Mouse (Mus musculus) kidney, embryonic 15.5 days (tissue): ENCODE measurements around the gene Cyp20a1. TPM values are rescaled to one million over a fixed set of nuclear protein-coding genes. Genes with fewer than 3 reads are reported as not detected.

Source experiments
- ATAC-seq: fragments of 200-750 bp; cut with Nextera tagmentation; replicated peaks from 2 replicates; pipeline ENCODE4 v1.8.0; 2017; ENCODE audit warnings: moderate TSS enrichment; ENCODE audit not compliant: low FRiP score
- H3K27ac ChIP-seq: fragments of 300-500 bp; sonication (generic); 2 replicates; pipeline ENCODE4 v1.5.1; 2015; ENCODE audit warnings: mild to moderate bottlenecking, inconsistent platforms
- H3K27me3 ChIP-seq: fragments of 300-500 bp; sonication (generic); 2 replicates; pipeline ENCODE4 v1.6.1; 2015; ENCODE audit warnings: inconsistent platforms
- H3K36me3 ChIP-seq: fragments of 300-500 bp; sonication (generic); 2 replicates; pipeline ENCODE4 v1.6.1; 2015; ENCODE audit warnings: inconsistent platforms
- H3K4me1 ChIP-seq: fragments of 300-500 bp; sonication (generic); 2 replicates; pipeline ENCODE4 v1.6.1; 2015; ENCODE audit warnings: inconsistent platforms
- H3K4me2 ChIP-seq: fragments of 300-500 bp; sonication (generic); 2 replicates; pipeline ENCODE4 v1.6.1; 2015; ENCODE audit warnings: moderate library complexity, mild to moderate bottlenecking, inconsistent platforms
- H3K4me3 ChIP-seq: fragments of 300-500 bp; sonication (generic); replicated peaks from 2 replicates; pipeline ENCODE4 v1.5.1; 2015; ENCODE audit warnings: mild to moderate bottlenecking, inconsistent platforms
- H3K9ac ChIP-seq: fragments of 300-500 bp; sonication (generic); 2 replicates; pipeline ENCODE4 v1.6.1; 2015; ENCODE audit warnings: mild to moderate bottlenecking, inconsistent platforms
- H3K9me3 ChIP-seq: fragments of 300-500 bp; sonication (generic); replicated peaks from 2 replicates; pipeline ENCODE4 v1.6.1; 2016; ENCODE audit warnings: inconsistent platforms
- WGBS: fragments of 180-500 bp; shearing (Covaris S2); methylation state at CpG from one replicate; pipeline ENCODE4 v1.1.7; 2015; ENCODE audit warnings: mixed read lengths; 5-methylcytosine and 5-hydroxymethylcytosine counted together
- polyA plus RNA-seq: library from polyadenylated mRNA; unstranded; fragments of >200 nt; fragmentation: Nextera tagmentation; extraction: Ambion mirVana; gene quantifications from 2 replicates; pipeline ENCODE4 v1.2.1, GENCODE M21; 2015

The Cyp20a1 gene
- polyA plus RNA-seq: 34.1 and 36.3 TPM in 2 replicates

DNA sequence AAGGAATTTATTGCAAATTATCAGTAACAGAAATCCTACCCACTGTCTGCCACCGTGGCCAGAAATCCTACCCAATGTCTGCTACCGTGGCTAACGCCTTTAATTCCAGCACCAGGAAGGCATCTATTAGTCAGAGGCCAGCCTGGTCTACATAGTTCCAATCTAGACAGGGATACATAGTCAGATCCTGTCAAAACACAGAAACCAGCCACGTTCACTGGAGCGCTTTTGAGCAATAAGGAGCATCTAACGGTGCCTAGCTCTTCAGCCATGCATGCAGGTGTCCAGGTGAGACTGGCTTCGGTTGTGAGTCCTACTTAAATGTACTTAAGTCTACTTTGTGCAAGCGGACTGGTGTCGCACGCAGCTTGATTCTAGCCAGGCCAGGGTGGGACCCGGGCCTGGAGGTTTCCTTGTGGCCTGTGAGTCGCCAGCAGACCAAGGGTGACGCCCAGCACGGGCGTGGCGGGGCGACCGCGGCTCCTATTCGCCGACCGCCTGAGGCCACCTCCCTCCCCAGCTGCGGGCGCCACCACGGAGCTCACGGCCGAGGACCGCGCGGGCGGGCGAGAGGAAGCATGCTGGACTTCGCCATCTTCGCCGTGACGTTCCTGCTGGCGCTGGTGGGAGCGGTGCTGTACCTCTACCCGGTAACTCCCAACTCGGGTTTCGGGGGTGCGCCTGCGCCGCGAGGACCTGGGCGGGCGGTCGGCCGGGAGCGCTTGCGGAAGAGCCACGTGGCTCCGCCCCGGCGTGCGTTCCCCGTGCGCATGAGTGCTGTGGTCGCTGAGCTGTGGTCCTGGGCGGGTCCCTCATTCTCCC lies at the start of gene Cyp20a1:
Cyp20a1 (plus strand) TSS at position 516 of the 822 bp plus-strand sequence.
- H3K4me2 ChIP-seq: peak within 1 kb of the TSS; percentile 74
- peak within 1 kb of the TSS; percentile 97 for H3K27ac ChIP-seq
- H3K9me3 ChIP-seq: no peaks in the 10 kb centered on the region; the same call in 1 of the 2 replicates
- peak within 1 kb of the TSS; percentile 70 for H3K4me3 ChIP-seq
- peaks cover 15% of the 10 kb centered on the region for H3K4me1 ChIP-seq
- H3K36me3 ChIP-seq: peaks cover 9% of the 10 kb centered on the region
- H3K9ac ChIP-seq: peak within 1 kb of the TSS; percentile 69
- H3K27me3 ChIP-seq: no peaks in the 10 kb centered on the region
- ATAC-seq: peak; percentile 99
- 1% methylated on average over 60 of the region's 60 CpGs for WGBS

- H3K4me3 ChIP-seq: no peak overlapping the region
- no peak overlapping the region for H3K4me2 ChIP-seq
- H3K27me3 ChIP-seq: no peaks in the 10 kb centered on the region
- ATAC-seq: no peak
- no peak overlapping the region for H3K27ac ChIP-seq
- no peaks in the 10 kb centered on the region for H3K4me1 ChIP-seq
- no peak overlapping the region for H3K9ac ChIP-seq
- H3K9me3 ChIP-seq: no peaks in the 10 kb centered on the region
- WGBS: 74% methylated on average over 1 of the region's 1 CpGs
- peaks cover 65% of the 10 kb centered on the region for H3K36me3 ChIP-seq
Measured at GRCm38 (mm10) chr1:60293921-60294320, 49.2 kb upstream of the Cyp20a1 start.

DNA sequence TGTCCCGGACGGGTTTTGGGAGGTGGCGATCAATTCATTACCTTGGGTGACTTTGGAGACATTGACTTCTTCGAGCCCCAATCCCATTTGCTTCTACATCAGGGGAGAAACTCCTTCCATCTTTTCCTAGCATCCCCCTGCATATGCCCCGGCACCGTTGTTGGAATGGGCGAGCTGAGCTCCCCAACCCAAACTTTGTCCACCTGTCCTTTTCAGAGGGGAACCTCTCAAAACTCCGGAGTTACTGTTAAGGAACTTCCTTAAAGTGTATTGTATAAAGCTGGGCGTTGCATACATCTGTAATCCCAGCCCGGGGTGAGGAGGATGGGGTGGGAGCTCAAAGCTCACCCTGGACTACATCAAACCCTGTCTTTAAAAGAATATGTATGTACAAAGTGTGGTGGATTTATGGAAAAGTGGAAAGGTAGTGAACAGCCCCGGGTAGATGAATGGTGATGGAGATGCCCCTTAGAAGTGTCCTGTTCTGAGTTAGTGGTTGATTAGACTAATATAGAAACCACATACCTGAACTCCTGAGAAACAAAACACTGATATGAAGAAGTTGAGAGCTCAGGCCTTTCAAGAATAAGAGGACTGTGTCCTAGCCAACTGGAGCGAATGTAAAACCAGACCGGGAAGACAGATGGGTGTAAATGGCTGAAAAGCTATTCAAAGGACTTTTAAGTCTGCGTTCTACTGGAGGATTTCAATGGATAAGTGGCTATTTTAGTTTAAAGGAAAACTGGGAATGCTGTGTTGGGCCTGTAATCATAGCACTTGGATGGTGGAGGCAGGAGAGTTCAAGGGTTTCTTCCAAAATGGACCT lies 720 bp downstream of the Cyp20a1 start:
- Histone ChIP-seq H3K4me2 (peak overlapping the region; percentile 74), H3K27me3 (no peaks in the 10 kb centered on the region), H3K4me3 (peak overlapping the region; percentile 70), H3K27ac (peak overlapping the region; percentile 97), H3K9me3 (no peaks in the 10 kb centered on the region; the same call in 1 of the 2 replicates), H3K9ac (peak overlapping the region; percentile 69), H3K36me3 (peaks cover 5% of the 10 kb centered on the region), H3K4me1 (peaks cover 15% of the 10 kb centered on the region)
- peak; percentile 20 for ATAC-seq
- 14% methylated on average over 14 of the region's 14 CpGs for WGBS

DNA sequence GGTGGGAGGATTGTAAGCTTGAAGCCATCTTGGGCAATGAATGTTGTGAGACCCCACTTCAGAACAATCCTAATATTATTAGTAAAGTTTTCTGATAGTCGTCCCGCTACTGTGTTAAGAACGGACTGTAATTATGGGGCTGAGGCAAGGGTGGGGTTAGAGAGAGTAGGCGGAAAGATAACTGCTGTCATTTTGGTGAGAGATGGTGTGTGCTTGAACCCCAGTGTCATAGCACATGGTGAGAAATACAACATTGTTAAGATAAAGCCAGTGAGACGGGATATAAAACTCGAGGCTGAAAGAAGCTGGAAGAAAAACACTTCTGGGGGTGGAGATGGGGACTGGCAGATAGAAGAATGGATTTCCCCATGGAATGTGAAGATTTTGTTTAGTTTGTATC lies 1.5 kb downstream of the Cyp20a1 start:
- Histone ChIP-seq H3K27me3 (no peaks in the 10 kb centered on the region), H3K4me2 (peak overlapping the region; percentile 74; the same call in 1 of the 2 replicates), H3K4me1 (peaks cover 15% of the 10 kb centered on the region), H3K9ac (no peak overlapping the region), H3K4me3 (no peak overlapping the region), H3K36me3 (peaks cover 5% of the 10 kb centered on the region), H3K9me3 (peaks cover 6% of the 10 kb centered on the region), H3K27ac (no peak overlapping the region)
- WGBS: 74% methylated on average over 6 of the region's 6 CpGs
- no peak for ATAC-seq

GRCm38 (mm10) chr1:60345712-60346111 lies 2.6 kb downstream of the Cyp20a1 start:
- Histone ChIP-seq H3K4me3 (no peak overlapping the region), H3K4me2 (no peak overlapping the region), H3K9ac (no peak overlapping the region), H3K4me1 (peaks cover 15% of the 10 kb centered on the region), H3K9me3 (peaks cover 10% of the 10 kb centered on the region), H3K36me3 (peaks cover 10% of the 10 kb centered on the region), H3K27ac (0 out of 2 replicates have a peak overlapping the region, but pooled peaks have one; percentile 52), H3K27me3 (no peaks in the 10 kb centered on the region)
- 50% methylated on average over 2 of the region's 2 CpGs for WGBS
- no peak for ATAC-seq

GRCm38 (mm10) chr1:60352786-60353185 lies 9.7 kb downstream of the Cyp20a1 start:
- peaks cover 10% of the 10 kb centered on the region for H3K9me3 ChIP-seq
- H3K4me2 ChIP-seq: no peak overlapping the region
- H3K27ac ChIP-seq: no peak overlapping the region
- no peak overlapping the region for H3K9ac ChIP-seq
- no peak overlapping the region for H3K4me3 ChIP-seq
- no peaks in the 10 kb centered on the region for H3K4me1 ChIP-seq
- no peaks in the 10 kb centered on the region for H3K27me3 ChIP-seq
- ATAC-seq: no peak
- 92% methylated on average over 5 of the region's 5 CpGs for WGBS
- peaks cover 46% of the 10 kb centered on the region for H3K36me3 ChIP-seq

DNA sequence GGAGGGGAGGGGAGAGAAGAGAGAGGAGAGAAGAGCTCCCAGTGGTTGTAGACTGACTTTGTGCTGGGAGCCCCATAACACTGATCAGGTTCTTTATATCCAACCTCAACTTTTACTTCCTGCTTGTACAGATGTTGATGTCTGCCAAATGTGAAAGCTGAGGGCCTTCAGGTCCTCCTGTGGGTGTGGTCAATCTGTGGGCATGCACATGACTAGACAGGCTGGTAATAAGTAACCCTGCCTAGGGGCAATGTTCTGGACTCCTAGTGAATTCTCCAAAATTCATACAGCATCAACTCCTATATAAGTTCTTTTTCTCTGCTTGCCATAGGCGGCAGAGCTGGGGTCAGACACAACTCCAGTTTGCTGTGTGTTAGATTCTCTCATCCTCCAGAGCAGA lies 18.5 kb downstream of the Cyp20a1 start:
- Histone ChIP-seq H3K9me3 (no peaks in the 10 kb centered on the region), H3K4me3 (no peak overlapping the region), H3K36me3 (peaks cover 42% of the 10 kb centered on the region), H3K27me3 (no peaks in the 10 kb centered on the region), H3K9ac (no peak overlapping the region), H3K4me1 (no peaks in the 10 kb centered on the region), H3K4me2 (no peak overlapping the region), H3K27ac (no peak overlapping the region)
- WGBS: 94% methylated on average over 1 of the region's 1 CpGs
- ATAC-seq: no peak

GRCm38 (mm10) chr1:60376556-60376955 lies 33.4 kb downstream of the Cyp20a1 start:
- H3K9me3 ChIP-seq: no peaks in the 10 kb centered on the region
- H3K36me3 ChIP-seq: peaks cover 81% of the 10 kb centered on the region
- H3K4me2 ChIP-seq: no peak overlapping the region
- no peak for ATAC-seq
- 96% methylated on average over 1 of the region's 1 CpGs for WGBS
- no peaks in the 10 kb centered on the region for H3K27me3 ChIP-seq
- no peak overlapping the region for H3K27ac ChIP-seq
- no peak overlapping the region for H3K4me3 ChIP-seq
- H3K4me1 ChIP-seq: no peaks in the 10 kb centered on the region
- H3K9ac ChIP-seq: no peak overlapping the region

GRCm38 (mm10) chr1:60381910-60382309 lies 38.8 kb downstream of the Cyp20a1 start:
- H3K27ac ChIP-seq: no peak overlapping the region
- ATAC-seq: no peak
- no peaks in the 10 kb centered on the region for H3K4me1 ChIP-seq
- 93% methylated on average over 3 of the region's 3 CpGs for WGBS
- no peak overlapping the region for H3K4me3 ChIP-seq
- peaks cover 70% of the 10 kb centered on the region for H3K36me3 ChIP-seq
- no peaks in the 10 kb centered on the region for H3K9me3 ChIP-seq
- no peak overlapping the region for H3K4me2 ChIP-seq
- no peak overlapping the region for H3K9ac ChIP-seq
- H3K27me3 ChIP-seq: no peaks in the 10 kb centered on the region

DNA sequence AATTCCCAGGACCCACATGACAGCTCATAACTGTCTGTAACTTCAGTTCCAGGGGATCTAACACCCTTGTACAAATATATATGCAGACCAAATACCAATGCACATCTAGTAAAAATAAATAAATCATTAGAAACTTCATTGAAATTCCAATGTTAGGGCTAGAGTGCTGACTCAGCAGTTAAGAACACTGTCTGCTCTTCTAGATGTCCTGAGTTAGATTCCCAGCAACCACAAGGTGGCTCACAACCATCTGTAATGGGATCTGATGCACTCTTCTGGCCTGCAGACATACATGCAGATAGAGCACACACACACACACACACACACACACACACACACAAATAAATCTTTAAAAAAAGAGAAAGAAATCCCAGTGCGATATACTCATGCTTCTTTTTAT lies 61.7 kb downstream of the Cyp20a1 start:
- 0 out of 2 replicates have a peak, but pooled peaks cover 5% of the 10 kb centered on the region for H3K4me1 ChIP-seq
- no peaks in the 10 kb centered on the region for H3K27me3 ChIP-seq
- H3K4me3 ChIP-seq: no peak overlapping the region
- WGBS: 94% methylated on average over 1 of the region's 1 CpGs
- no peaks in the 10 kb centered on the region for H3K9me3 ChIP-seq
- H3K4me2 ChIP-seq: no peak overlapping the region
- ATAC-seq: no peak
- H3K9ac ChIP-seq: no peak overlapping the region
- no peak overlapping the region for H3K27ac ChIP-seq
- H3K36me3 ChIP-seq: no peaks in the 10 kb centered on the region

GRCm38 (mm10) chr1:60408501-60409167 lies 65.5 kb downstream of the Cyp20a1 start:
- Histone ChIP-seq H3K4me2 (peak overlapping the region; percentile 69), H3K27me3 (no peaks in the 10 kb centered on the region), H3K36me3 (no peaks in the 10 kb centered on the region), H3K4me3 (peak overlapping the region; percentile 94), H3K9me3 (no peaks in the 10 kb centered on the region), H3K4me1 (peaks cover 15% of the 10 kb centered on the region), H3K9ac (peak overlapping the region; percentile 78), H3K27ac (peak overlapping the region; percentile 97)
- peak; percentile 40 for ATAC-seq
- 15% methylated on average over 13 of the region's 13 CpGs for WGBS
